Mouse (Mus musculus): ENCODE results near the gene 4930596D02Rik.
A peak's percentile ranks its signal among the peaks of the same experiment; 100 is the strongest.

Gene 4930596D02Rik

DNA sequence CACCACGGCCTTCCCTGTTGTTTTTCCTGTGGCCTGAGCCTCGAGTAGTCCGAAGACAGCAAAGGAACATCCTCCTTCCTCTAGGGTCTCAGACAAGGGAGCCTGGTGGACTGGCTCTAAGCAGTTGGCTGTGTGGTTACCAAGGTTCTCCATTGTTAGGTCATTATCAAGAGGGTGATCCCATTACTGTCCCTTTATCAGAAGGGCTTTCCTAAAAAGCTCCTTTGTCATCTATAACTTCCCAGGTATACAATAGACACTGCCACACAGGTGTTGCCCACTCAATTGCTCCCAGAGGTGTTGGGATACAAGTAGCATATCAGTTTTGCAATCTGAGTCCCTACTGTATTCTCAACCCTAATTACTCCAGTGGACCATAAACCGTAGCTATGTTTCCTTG lies at the start of gene 4930596D02Rik:
Gene 4930596D02Rik, minus strand, starts transcription at position 101 of the 400 bp plus-strand sequence.
- ATAC-seq (ENCODE audit: insufficient number of reproducible peaks, low FRiP score, low TSS enrichment): no peak

DNA sequence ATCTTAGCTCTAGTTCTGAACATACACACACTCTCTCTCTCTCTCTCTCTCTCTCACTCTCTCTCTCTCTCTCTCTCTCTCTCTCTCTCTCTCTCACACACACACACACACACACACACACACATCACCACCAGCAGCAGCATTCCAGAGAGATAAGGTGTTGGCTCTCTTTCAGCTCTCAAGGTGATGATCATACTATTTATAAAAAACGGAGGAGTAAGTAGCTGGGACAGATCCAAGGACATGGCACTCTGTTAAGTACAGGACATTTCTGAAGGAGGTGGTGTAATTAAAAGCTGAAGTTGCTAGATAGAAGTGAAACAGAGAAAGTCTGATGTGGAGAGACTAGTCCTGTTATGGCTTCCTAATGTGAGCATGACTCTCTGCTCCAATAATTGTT lies 41.5 kb upstream of the 4930596D02Rik start:
- ATAC-seq (ENCODE audit: insufficient number of reproducible peaks, low FRiP score, low TSS enrichment): no peak

DNA sequence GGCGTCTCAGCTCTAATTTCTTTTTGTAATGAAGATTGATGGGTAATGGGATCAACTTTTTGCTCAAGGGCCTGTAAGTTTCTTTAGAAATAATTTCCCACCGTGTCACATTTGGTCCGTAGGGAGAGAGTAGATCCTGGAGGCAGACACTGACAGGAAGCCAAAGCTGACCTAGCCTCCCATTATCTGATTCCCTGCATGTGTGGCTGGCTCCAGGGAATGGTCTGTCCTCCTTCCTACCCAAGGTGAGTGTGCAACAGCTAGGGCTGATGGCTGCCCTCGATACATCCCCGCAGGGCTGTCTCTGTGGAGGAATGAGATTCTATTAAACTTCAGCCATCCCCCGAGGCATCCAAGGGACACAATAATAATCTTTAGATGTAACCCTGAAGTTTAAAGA lies 33.5 kb upstream of the 4930596D02Rik start:
- peak; percentile 52; the same call in 1 of the 2 replicates for ATAC-seq (ENCODE audit: insufficient number of reproducible peaks, low FRiP score, low TSS enrichment)

DNA sequence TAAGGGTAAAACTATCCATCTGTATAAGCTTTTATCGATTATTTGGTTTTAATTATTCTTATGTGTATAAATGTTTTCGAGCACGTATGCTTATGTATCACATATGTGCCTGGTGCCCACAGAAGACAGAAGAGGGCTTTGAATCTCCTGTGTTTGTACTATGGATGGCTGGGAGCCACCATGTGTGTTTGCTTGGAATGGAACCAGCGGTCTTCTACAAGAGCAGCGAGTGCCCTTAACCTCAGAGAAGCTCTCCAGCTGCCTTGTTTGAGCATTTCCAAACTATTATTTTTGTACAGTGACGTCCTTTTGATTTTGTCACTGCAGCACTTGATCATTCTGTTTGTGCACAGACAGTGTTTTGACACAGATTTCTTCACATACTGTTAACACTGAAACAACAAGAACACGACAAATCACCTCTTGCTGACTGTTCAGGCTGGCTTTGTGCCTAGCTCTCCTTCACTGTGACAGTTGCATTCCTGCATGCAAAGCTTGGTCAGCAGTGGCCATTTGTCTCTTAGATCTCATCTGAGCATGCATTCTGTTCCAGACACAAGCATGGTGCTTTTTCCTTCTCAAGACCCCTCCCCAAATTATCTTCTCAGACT lies 30.4 kb upstream of the 4930596D02Rik start:
- no peak for ATAC-seq (ENCODE audit: insufficient number of reproducible peaks, low FRiP score, low TSS enrichment)

DNA sequence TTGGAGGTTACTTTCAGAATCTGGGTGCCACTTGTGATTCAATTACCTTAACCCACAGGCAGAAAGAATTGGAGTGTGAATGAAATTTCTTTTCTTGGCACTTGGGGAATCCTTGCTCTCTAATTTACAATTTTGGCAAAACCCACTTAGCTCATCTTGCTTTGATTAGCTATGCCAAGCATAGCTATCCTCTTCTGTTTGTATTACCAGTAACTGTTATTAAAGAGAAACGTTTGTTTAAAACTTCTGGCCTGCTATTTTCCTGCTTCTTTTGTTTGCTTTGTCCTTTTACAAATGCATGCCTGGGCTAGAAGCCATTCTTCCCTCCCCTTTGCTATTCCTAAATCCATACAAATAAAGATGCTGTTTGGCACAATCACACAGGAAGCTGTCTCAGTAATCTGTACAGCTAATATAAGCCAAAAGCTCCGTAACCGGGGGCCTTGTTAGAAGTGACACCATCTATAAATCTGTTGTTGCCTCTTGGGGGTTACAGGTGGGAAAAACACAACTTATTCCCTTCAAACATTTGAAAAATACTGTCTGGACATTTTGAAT lies 19.0 kb downstream of the 4930596D02Rik start:
- no peak for ATAC-seq (ENCODE audit: insufficient number of reproducible peaks, low FRiP score, low TSS enrichment)

DNA sequence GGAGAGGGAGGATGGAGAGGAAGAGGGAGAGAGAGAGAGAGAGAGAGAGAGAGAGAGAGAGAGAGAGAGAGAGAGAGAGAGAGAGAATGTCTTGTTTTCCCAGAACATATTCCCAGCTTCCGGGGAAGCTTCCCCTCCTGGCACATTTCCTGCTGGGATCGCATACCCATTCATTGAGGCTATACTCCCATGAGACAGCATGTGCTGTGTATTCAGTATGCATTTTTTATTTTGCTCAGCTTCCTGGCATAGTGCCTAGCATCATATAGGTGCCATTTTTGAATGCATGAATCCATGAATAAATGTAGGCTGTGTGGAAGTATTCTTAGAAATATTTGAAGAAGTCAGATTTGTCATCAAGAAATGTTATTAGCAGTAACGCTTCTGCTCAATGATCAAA lies 31.7 kb downstream of the 4930596D02Rik start:
- ATAC-seq (ENCODE audit: insufficient number of reproducible peaks, low FRiP score, low TSS enrichment): no peak

DNA sequence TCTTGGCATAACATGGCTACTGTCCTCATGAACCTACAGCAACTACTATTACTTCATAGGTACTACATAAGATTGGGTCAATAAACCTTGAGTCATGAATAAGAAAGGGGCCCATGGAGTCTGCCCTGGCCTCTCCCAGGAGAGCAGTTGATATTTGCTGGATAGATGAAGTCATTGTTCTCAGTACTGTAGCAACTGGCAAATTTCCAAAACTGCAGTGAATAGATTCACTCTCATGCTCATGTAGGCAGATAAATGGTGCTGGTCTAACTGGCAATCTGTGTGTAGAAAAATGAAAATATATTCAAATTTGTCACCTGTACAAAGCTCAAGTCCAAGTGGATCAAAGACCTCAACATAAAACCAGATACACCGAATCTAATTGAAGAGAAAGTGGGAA lies 38.5 kb downstream of the 4930596D02Rik start:
- no peak for ATAC-seq (ENCODE audit: insufficient number of reproducible peaks, low FRiP score, low TSS enrichment)
